Mouse (Mus musculus) cerebellum, postnatal 10 days (tissue): ENCODE results near the gene Bap1.

Experiments used
- DNase-seq, 2 experiments: peaks; one replicate each; pipeline ENCODE4 v3.0.0; 2021; ENCODE audit warnings: mixed read lengths in 2 of 2

Bap1 gene

DNA sequence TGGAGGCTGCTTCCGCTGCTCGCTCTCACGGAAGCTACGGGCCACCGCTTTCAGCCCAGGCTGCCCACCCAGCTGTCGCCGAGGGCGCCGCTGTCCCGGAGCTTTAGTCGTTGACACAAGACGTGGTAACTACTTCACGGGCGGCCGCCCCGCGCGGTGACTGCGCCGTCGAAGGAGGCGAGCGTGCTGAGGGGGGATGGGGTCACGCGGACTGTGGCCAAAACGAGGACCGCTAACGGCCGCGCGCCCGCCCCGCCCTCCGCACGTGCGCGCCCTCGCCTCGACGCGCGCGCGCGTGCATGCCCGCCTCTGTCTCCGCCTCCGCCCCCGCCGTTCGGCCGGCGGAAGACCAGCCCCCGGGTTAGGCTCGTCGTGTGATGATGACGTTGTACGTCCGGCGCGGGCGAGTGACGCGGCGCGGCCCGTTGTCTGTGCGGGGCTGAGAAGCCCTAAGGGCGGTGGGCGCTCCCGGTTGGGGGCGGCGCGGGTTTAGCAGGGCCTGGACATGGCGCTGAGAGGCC is at the start of gene Bap1, which contains the start of gene Phf7:
Bap1 (plus strand) TSS at position 367 of the 521 bp plus-strand sequence.
Phf7 (minus strand) TSS at position 234 of the 521 bp plus-strand sequence.
- peak; percentile 99 for DNase-seq

DNA sequence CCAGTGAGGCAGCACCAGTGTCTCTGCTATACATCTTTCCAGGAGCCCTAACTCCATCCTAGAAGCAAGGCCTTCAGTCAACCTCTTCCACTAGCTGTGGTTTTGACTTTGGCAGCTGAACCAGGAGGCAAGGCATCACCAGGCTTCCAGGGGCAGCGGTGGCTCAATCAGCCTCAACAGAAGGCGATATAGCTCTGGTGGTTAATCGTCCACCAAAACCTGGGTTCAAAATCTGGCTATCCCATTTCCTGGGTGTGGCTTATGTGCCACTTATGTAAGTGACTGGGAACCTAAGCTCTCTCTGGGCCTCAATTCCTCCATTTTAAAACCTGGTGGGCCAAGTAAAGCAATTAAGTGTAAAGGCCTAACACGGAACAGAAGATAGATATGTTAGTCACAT is 46.4 kb upstream of the Bap1 start:
- DNase-seq = no peak

DNA sequence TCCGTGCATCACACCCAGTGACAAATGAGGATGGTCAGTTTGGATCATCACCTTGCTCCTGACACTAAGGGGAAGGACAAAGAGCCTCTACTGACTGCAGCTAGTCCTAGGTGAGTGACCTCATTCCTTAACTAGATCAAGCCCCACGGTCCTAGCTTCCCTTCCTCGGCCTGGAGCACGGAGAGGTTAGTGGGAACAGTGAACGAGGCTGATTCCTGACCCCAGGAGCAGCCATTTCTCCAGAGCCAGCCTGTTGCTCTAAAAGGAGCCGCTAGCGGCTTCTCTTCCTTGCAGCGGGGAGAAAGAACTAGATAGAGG is 46.0 kb upstream of the Bap1 start:
- no peak for DNase-seq

DNA sequence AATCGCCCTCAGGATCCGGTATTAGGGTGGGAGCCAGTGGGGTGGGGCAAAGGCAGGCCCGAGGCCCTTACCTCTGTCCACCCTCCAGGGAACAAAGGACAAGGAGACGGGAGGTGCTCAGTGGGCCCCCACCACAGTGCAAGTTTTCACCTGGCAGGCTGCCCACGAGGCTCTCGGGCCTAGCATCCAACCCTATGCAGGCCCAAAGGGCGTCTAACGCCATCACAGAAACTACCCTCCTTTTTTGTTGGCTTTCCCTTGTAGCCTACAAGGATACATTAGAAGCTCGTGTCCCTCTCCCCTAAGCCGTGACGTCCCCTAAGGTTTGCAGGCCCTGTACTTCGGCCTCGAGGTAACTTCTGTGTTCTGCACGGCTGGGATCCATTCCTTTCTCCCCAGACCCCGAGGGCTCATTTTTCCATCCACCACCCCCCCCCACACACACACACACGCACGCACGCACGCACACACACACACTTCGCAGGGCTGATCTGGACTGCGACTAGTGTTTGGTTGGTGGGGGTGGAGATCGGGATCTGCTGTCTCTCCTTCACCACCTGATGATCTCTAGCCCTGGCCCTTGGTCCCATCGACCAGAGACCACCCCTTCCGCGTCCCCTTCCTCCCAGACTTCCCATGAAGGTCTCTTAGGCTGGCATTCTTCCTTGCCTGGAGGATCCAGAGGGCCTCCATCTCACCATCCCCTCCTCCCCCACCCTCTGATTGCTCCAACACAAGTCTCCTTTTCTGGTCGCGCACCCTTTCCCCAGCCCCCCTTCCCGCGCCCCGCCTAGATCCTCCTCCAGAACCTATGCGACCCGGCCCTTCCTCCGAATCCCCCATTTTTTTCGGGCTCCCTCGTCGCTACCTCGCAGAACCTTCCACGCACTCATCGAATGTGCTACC is 45.4 kb upstream of the Bap1 start:
- DNase-seq = peak; percentile 67 to 76

- DNase-seq = peak; percentile 99
Observed at GRCm38 (mm10) chr14:31206472-31206981, 44.7 kb upstream of the Bap1 start.

GRCm38 (mm10) chr14:31207070-31207830 is 44.0 kb upstream of the Bap1 start:
- peak; percentile 41 to 52 for DNase-seq

DNA sequence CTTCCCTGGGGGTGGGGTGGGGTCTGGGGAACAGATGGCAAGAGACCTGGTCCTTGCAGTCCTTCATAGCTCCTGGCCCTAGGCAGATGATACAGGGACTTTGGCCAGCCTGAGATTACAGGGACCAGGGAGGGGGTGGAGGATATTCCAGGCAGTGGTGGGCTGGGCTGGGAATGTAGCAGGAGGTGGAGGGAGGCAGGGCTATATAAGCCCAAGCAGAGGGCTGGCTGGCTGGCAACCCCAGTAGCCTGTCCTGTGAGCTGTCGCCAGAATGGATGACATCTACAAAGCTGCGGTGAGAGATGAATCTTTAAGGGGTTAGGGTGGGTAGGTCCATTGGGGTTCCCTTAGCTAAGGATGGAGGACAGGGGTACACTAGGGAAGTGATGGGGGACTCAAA is 43.2 kb upstream of the Bap1 start, which contains the start of gene Tnnc1:
Tnnc1 (plus strand) TSS at position 229 of the 400 bp plus-strand sequence.
- peak in 1 of 2 experiments; percentile 32 for DNase-seq

GRCm38 (mm10) chr14:31209133-31209557 is 42.1 kb upstream of the Bap1 start:
- no peak for DNase-seq

DNA sequence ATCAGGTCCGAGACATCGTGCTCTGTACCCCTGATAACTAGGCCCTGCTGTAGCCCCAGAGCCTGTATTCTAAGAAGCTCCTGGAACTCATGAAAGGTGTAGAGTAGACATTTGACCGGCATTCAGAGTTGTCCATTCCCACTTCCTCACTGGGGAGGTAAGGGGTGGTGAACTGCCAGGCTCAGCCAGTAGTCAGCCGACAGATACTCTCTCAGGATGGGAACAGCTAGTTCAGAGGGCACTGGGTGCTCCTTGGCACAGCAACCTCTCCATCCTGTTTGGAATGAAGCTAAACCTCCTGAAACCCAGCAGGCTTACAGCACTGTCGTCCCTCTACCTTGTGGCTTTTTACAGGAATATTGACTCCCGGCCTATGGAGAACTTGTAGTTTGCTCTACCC is 39.4 kb upstream of the Bap1 start:
- no peak for DNase-seq

DNA sequence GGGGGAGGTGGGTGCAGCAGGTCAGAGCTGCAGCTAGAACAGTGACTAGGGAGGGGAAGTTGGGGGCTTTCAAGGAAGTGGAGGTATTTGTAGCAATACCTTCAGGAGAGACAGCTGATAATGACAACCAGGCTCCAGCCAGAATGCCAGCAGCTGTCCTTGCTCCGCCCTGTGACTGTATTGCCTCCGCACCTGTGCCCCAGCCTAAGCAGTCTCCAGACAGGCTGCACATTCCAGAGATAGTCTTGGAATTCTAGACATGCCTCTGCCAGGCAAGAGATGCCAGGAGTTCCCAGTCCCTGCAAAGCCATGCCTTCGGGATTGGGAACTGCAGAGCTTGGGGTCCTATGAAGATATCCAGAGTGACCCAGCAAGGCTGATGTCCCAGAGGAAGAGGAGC is 38.8 kb upstream of the Bap1 start:
- no peak for DNase-seq

DNA sequence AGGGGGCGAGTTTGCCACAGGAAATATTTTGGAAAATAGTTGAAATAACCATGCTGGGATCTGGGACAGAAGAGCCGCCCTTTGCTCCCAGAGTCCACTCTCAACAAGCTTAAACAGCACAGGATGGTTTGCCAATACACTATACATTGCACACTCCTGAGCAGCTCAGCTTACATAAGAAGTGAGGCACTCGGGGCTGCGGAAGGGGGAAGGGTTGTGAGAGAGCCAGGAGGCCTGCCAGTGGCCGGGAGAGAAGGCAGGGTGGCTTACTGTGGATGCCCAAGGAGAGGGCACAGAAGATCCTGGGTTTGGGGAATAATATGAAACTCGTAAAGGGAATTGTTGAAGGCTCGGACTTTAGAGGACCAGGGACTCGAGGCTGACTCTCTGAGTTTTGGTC is 37.4 kb upstream of the Bap1 start:
- DNase-seq = no peak

GRCm38 (mm10) chr14:31214684-31215083 is 36.6 kb upstream of the Bap1 start:
- no peak for DNase-seq

- DNase-seq = peak; percentile 91 to 94
Observed at GRCm38 (mm10) chr14:31215157-31216002, 35.9 kb upstream of the Bap1 start.

DNA sequence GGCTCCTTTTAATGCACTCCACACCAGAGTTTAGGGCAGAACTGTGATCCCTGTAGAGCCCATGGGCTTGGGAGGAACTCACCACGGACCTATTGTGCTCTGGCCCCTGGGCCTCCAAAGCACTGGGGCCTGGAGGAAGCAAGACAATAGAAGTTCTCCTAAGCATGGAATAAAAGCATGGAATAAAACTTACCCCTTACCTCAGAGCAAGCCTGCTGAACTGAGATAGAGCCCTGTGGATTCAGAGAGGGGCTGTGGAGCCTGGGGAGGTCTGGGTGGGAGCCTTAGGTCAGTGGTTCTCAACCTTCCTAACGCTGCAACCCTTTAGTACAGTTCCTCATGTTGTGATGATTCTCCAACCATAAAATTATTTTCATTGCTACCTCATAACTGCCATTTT is 34.4 kb upstream of the Bap1 start, which contains the start of gene Nisch:
Nisch (minus strand) TSS at position 101 of the 400 bp plus-strand sequence.
- DNase-seq = no peak

- DNase-seq = peak; percentile 85 to 88
Observed at GRCm38 (mm10) chr14:31217666-31218065, 33.6 kb upstream of the Bap1 start, which contains the start of gene Sema3g. Gene Sema3g, plus strand, starts transcription at chr14:31217860.

DNA sequence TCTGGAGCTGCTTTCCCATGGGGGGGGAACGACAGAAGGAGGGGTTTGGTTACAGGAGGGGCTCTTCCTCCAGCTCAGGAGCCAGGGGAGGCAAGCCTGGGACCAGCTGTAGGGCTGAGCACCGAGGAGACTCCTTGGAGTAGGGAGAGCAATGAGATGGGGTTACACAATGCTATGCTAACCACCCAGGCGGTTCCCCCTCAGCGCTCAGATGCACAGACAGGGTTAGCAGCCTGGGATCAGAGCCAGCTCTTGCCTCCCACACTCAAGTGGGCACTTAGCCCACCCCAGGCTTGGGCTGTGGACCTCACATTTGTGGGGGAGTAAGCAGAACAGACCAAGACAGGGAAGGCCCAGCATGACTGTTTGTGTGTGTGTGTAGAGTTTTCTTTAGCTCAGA is 24.3 kb upstream of the Bap1 start:
- DNase-seq = peak; percentile 71 to 82

GRCm38 (mm10) chr14:31228234-31228633 is 23.0 kb upstream of the Bap1 start:
- DNase-seq = no peak

DNA sequence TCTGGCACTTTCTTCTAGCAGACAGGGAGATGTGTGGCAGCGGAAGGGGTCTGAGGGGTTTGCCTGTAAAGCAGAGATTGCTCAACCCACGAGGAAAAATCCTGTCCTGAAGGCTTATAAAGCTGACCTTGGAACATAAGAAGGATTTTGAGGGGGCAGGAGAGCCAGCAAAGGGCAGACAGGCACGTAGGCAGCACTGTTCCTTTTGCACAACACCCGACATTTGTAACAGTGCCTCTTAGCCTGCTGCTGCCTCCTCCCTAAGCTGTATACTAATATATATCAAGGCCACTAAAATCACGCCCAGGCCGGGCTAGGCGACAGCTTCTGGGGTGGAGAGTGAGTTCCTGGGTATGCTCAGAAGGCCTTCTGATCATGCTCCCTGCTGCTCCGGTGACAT is 20.8 kb upstream of the Bap1 start:
- no peak for DNase-seq

- no peak for DNase-seq
Observed at GRCm38 (mm10) chr14:31232404-31233069, 18.7 kb upstream of the Bap1 start.

DNA sequence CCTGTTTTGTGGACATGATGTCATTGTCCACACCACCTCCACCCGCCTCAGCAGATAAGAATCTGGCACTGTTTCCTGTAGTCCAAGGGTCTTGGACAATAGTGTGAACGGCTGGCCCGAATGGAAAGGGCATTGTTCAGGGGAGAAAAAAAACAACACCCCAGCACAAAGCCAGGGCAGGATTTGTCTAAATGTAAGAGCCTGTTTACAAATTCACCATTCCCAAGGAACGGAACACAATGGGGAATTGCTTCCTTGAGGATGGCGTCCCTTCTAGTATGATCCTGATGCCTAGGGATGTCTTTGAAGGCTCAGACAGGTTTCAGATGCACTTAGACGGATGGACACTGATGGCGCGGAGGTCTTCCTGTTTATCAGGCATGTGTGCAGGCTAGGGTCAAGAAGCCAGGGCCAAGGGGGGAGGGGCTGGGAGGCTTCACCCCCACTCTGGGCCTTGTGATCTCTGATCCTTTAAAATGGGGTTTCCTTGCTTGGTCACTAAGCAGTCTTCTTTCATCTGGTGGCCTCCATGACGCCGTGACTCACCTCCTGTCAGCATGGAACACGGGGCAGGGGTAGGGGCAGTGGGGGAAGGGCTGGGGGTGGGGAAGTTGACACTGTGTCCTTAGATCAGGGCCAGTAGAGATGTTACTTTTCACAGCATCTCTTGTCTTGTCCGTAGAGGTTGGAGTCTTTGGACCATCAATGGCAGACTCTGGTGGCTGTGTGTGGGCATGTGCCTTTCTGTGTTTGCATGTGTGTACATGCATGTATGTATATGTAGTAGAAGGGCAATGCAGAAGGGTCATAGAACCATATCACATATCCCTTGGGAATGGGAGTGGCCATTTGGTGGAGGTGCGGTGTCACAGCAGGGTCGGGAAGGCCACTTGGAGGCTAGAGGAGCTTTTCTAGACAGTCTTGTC is 17.9 kb upstream of the Bap1 start:
- DNase-seq = no peak
